Mouse (Mus musculus) activated CD4-positive, CD25-positive, alpha-beta regulatory T cell, adult 4 months (primary cell): ENCODE results near the gene Rab11fip5. TPM values are rescaled to one million over a fixed set of nuclear protein-coding genes. Genes with fewer than 3 reads are reported as not detected.

ENCODE experiments used
- ATAC-seq: one replicate; pipeline ENCODE4 v1.8.0; 2017
- polyA plus RNA-seq, 2 experiments: library from polyadenylated mRNA; unstranded; fragments of 100-300 nt; shearing (Covaris generic); gene quantifications; one replicate each; pipeline ENCODE4 v1.2.1; 2017

Rab11fip5 gene
- under 1 TPM; 0.15 to 0.29 TPM for polyA plus RNA-seq

- peak; percentile 5 for ATAC-seq
Measured at GRCm38 (mm10) chr6:85373951-85374733, at the start of gene Rab11fip5. Gene Rab11fip5, minus strand, starts transcription at chr6:85374634.

GRCm38 (mm10) chr6:85423836-85424379 lies 49.5 kb upstream of the Rab11fip5 start, which contains the start of gene Noto:
Gene Noto, plus strand, starts transcription at chr6:85423886.
- no peak for ATAC-seq

GRCm38 (mm10) chr6:85419150-85419549 lies 44.7 kb upstream of the Rab11fip5 start:
- no peak for ATAC-seq

GRCm38 (mm10) chr6:85415829-85416228 lies 41.4 kb upstream of the Rab11fip5 start:
- no peak for ATAC-seq

GRCm38 (mm10) chr6:85410771-85411273 lies 36.4 kb upstream of the Rab11fip5 start:
- no peak for ATAC-seq

GRCm38 (mm10) chr6:85409003-85409402 lies 34.6 kb upstream of the Rab11fip5 start:
- no peak for ATAC-seq

- no peak for ATAC-seq
Measured at GRCm38 (mm10) chr6:85403039-85403438, 28.6 kb upstream of the Rab11fip5 start.

- no peak for ATAC-seq
Measured at GRCm38 (mm10) chr6:85402613-85403012, 28.2 kb upstream of the Rab11fip5 start.

- ATAC-seq: no peak
Measured at GRCm38 (mm10) chr6:85399715-85400114, 25.3 kb upstream of the Rab11fip5 start.

GRCm38 (mm10) chr6:85397165-85397564 lies 22.7 kb upstream of the Rab11fip5 start:
- ATAC-seq: no peak

GRCm38 (mm10) chr6:85395360-85395759 lies 20.9 kb upstream of the Rab11fip5 start:
- no peak for ATAC-seq

- peak; percentile 49 for ATAC-seq
Measured at GRCm38 (mm10) chr6:85391803-85392202, 17.4 kb upstream of the Rab11fip5 start.

- no peak for ATAC-seq
Measured at GRCm38 (mm10) chr6:85388608-85389007, 14.2 kb upstream of the Rab11fip5 start.

GRCm38 (mm10) chr6:85382791-85383190 lies 8.4 kb upstream of the Rab11fip5 start:
- no peak for ATAC-seq

- ATAC-seq: no peak
Measured at GRCm38 (mm10) chr6:85381648-85382020, 7.2 kb upstream of the Rab11fip5 start.

GRCm38 (mm10) chr6:85380901-85381647 lies 6.6 kb upstream of the Rab11fip5 start:
- no peak for ATAC-seq

- ATAC-seq: peak; percentile 77
Measured at GRCm38 (mm10) chr6:85380201-85380900, 5.9 kb upstream of the Rab11fip5 start.

- no peak for ATAC-seq
Measured at GRCm38 (mm10) chr6:85378629-85379028, 4.2 kb upstream of the Rab11fip5 start.

GRCm38 (mm10) chr6:85377876-85378275 lies 3.4 kb upstream of the Rab11fip5 start:
- no peak for ATAC-seq

GRCm38 (mm10) chr6:85377066-85377734 lies 2.8 kb upstream of the Rab11fip5 start:
- no peak for ATAC-seq

GRCm38 (mm10) chr6:85374734-85375114 lies 290 bp upstream of the Rab11fip5 start:
- peak; percentile 97 for ATAC-seq
